Mouse (Mus musculus): ENCODE measurements around the gene Nkx2-5.

- TF ChIP-seq CTCF (IDR thresholded peaks at IDR 0.05; ENCODE audit: borderline replicate concordance, insufficient read depth, low read length): no peak
- TF ChIP-seq POLR2A (IDR thresholded peaks at IDR 0.05; ENCODE audit: low read depth, low read length): no peak
Measured at GRCm38 (mm10) chr17:26795386-26795785, 49.4 kb downstream of the Nkx2-5 start.

Measured in embryonic fibroblast, embryonic 13.5 days (primary cell).